Mouse (Mus musculus) forebrain, postnatal 0 days (tissue): Measurements from ENCODE around the gene Tecpr2. TPM values are rescaled to one million over a fixed set of nuclear protein-coding genes. Genes with fewer than 3 reads are reported as not detected.

Experiments used
- ATAC-seq: fragments of 200-750 bp; cut with Nextera tagmentation; 2 replicates; pipeline ENCODE4 v1.8.0; 2017; ENCODE audit warnings: mild to moderate bottlenecking, moderate library complexity
- DNase-seq: peaks from one replicate; pipeline ENCODE4 v3.0.0-alpha.2; 2015
- H3K27ac ChIP-seq: fragments of 300-500 bp; sonication (generic); 2 replicates; pipeline ENCODE4 v1.5.1; 2014; ENCODE audit warnings: low read depth, mild to moderate bottlenecking, antibody characterized with exemption, low read length, moderate library complexity, mixed read lengths
- H3K27me3 ChIP-seq: fragments of 300-500 bp; sonication (generic); 2 replicates; pipeline ENCODE4 v1.6.1; 2014; ENCODE audit warnings: mild to moderate bottlenecking, low read length, mixed read lengths; ENCODE audit not compliant: insufficient read depth
- H3K36me3 ChIP-seq: fragments of 300-500 bp; sonication (generic); 2 replicates; pipeline ENCODE4 v1.6.1; 2014; ENCODE audit warnings: mild to moderate bottlenecking, moderate library complexity; ENCODE audit not compliant: insufficient read depth
- H3K4me1 ChIP-seq: fragments of 300-500 bp; sonication (generic); 2 replicates; pipeline ENCODE4 v1.6.1; 2014; ENCODE audit warnings: antibody characterized with exemption; ENCODE audit not compliant: insufficient read depth
- H3K4me2 ChIP-seq: fragments of 300-500 bp; sonication (generic); 2 replicates; pipeline ENCODE4 v1.6.1; 2014; ENCODE audit warnings: low read depth, mild to moderate bottlenecking, moderate library complexity
- H3K4me3 ChIP-seq: fragments of 300-500 bp; sonication (generic); 2 replicates; pipeline ENCODE4 v1.5.1; 2014; ENCODE audit warnings: low read depth, low read length, mixed read lengths
- H3K9ac ChIP-seq: fragments of 300-500 bp; sonication (generic); 2 replicates; pipeline ENCODE4 v1.6.1; 2014; ENCODE audit warnings: mild to moderate bottlenecking
- H3K9me3 ChIP-seq: fragments of 300-500 bp; sonication (generic); 2 replicates; pipeline ENCODE4 v1.6.1; 2016; ENCODE audit warnings: low read length
- CTCF ChIP-seq: sonication (generic); IDR thresholded peaks from 2 replicates; pipeline ENCODE4 v1.5.1; 2016; ENCODE audit warnings: antibody characterized with exemption, control low read depth, low read depth
- WGBS: fragments of 180-500 bp; shearing (Covaris S2); extraction: QIAGEN DNeasy Blood & Tissue Kit; methylation state at CpG from one replicate; pipeline ENCODE4 v1.1.7; 2014; 5-methylcytosine and 5-hydroxymethylcytosine counted together
- polyA plus RNA-seq: library from polyadenylated mRNA; unstranded; fragments of >200 nt; fragmentation: Nextera tagmentation; extraction: Ambion mirVana; gene quantifications from 2 replicates; pipeline ENCODE4 v1.2.1, GENCODE M21; 2015
- total RNA-seq: library from RNA; depleted of rRNA; stranded (reverse); fragments of >200 nt; gene quantifications from 2 replicates; pipeline ENCODE4 v1.2.3, GENCODE M21; 2014

Tecpr2 gene
- total and polyA plus RNA-seq, 2 experiments from 2014 or later, result 5.6 to 25.6 TPM

DNA sequence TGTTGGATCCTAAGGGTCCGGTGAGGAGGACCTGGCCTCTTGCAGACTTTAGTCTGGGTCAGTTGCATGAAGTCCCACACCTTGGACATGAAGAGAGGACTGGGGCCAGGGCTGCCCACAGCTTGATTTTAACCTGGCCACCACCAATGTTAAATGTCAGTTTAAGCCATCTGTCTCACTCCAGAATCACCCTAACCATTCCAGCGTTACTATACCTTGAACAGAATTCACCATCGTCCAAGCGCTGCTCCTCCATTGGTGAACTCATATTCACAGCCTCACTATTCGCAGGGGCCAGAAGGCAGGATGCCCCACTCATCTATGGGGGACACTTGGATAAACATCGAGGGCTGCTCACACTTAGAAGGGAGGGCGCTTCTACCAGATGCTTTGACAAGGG lies 111.9 kb downstream of the Tecpr2 start:
- no peaks in the 10 kb centered on the region for H3K36me3 ChIP-seq
- H3K4me2 ChIP-seq, result no peak overlapping the region
- WGBS, result 94% methylated on average over 7 of the region's 7 CpGs
- no peaks in the 10 kb centered on the region for H3K27me3 ChIP-seq
- no peaks in the 10 kb centered on the region for H3K4me1 ChIP-seq
- no peak overlapping the region for H3K4me3 ChIP-seq
- H3K9ac ChIP-seq, result no peak overlapping the region
- H3K27ac ChIP-seq, result no peak overlapping the region
- TF ChIP-seq CTCF, result no peak
- no peaks in the 10 kb centered on the region for H3K9me3 ChIP-seq
- ATAC-seq (no peak), DNase-seq (no peak)

DNA sequence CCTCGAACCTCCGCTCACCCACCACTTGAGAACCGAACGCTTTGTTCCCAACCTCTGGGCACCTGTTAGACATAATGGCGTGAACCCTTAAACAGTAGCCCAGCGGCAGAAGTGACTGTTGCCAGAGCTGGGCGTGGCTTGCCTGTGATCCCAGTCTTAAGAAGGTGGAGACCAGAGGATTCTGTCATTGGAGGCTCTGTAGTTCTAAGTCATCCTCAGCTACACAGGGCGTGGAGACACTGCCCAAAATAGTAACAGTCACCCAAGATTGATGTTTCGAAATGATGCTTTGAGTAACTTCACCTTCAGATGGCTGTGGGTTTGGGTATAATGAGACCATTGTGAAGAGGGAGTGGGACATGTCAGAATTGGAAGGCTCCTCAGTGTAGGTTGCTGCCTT lies 115.1 kb downstream of the Tecpr2 start:
- DNase-seq, result no peak

DNA sequence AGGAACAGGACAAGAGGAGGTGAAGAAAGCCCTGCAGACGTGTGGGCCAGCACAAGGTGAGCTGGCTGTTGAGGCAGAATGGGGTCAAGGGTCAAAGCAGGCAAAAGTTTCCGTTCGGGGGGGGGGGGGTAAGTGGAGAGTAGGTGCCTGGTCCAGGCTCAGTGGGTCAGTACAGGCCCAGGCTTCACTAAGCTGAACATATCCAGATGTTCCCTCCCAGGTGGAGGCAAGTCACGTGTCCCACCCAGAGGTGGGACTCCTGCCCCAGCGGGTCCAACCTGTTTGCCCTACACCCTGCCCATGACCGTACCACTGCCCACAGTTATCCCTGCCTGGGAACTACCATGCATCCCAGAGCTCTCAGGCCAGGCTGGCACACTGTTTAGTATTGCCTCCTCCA lies 116.7 kb downstream of the Tecpr2 start:
- TF ChIP-seq CTCF, result no peak
- 71% methylated on average over 6 of the region's 6 CpGs for WGBS
- no peak for DNase-seq
- Histone ChIP-seq H3K9me3 (no peaks in the 10 kb centered on the region), H3K36me3 (no peaks in the 10 kb centered on the region), H3K27me3 (no peaks in the 10 kb centered on the region), H3K4me3 (no peak overlapping the region), H3K9ac (no peak overlapping the region), H3K27ac (no peak overlapping the region), H3K4me1 (no peaks in the 10 kb centered on the region), H3K4me2 (no peak overlapping the region)
- ATAC-seq, result no peak

More for the DNA sequence above, 115.1 kb downstream of the Tecpr2 start:
- Histone ChIP-seq H3K36me3 (no peaks in the 10 kb centered on the region), H3K4me2 (no peak overlapping the region), H3K9me3 (no peaks in the 10 kb centered on the region), H3K4me1 (no peaks in the 10 kb centered on the region), H3K4me3 (no peak overlapping the region), H3K9ac (no peak overlapping the region), H3K27me3 (no peaks in the 10 kb centered on the region), H3K27ac (no peak overlapping the region)
- ATAC-seq, result no peak
- TF ChIP-seq CTCF, result no peak
- WGBS, result 84% methylated on average over 9 of the region's 9 CpGs

DNA sequence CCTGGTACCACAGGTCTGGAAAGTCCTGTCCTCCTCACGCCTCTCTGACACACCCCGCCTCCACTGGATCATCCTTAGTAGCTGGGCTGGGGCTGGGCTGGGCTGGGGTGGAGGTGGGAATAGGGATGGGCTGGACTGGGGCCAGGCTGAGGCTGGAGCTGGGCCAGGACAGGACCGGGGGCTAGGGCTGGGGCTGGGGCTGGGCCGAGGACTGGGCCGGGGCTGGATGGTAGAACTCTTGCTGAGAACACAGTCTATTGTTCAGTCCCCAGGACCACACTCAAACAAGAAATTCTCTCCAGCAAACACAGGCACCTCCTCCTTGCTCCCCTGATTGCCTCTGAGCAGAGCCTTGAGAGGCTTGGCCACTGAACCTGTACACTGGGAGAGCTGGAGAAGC lies 117.3 kb downstream of the Tecpr2 start:
- Histone ChIP-seq H3K4me2 (no peak overlapping the region), H3K27ac (no peak overlapping the region), H3K9ac (no peak overlapping the region), H3K4me1 (no peaks in the 10 kb centered on the region), H3K4me3 (no peak overlapping the region), H3K36me3 (no peaks in the 10 kb centered on the region), H3K9me3 (no peaks in the 10 kb centered on the region), H3K27me3 (no peaks in the 10 kb centered on the region)
- TF ChIP-seq CTCF, result no peak
- DNase-seq (no peak), ATAC-seq (no peak)
- 50% methylated on average over 5 of the region's 5 CpGs for WGBS

DNA sequence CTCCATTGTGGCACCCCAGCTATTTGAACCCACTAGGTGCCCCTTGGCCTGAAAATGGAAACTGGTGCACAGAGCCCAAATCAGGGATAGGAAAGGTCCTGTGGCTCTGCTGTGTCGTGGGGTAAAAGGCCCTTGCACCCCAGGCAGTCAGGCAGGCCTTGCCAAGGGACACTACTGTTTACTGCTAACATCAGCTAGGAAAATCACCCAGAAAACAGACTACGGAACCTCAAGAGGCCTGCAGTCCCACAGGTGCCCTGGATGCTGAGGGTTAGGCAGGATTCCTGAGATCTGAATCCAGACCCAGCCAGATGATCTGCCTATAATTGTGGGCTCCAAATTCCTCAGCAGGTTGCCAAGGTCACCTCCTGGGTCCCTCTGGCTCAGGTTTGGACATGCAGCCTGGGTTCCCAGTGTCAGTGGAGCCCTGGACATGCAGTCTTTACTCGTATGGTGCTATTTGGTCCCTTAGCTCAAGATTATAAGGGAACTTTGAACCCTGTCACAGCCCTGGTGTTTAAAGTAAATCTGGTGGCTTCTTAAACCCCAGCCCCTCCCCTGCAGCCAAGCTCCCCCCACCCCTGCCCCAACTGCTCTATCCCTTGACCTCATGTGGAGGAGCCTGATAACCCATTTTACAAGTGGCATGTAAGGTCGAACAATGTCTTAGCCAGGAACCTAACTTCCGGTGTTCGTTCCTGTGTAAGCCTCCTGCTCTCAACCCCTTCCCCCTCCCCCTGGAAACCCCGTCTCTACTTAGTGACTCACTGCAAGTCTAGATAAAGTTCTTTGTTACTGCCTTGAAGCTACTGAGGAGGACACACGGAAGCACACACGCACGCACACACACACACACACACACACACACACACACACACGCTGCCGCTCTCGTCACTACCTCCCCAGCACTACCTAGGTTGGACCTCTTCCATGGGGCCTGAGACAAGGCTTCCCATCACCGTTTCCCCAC lies 118.4 kb downstream of the Tecpr2 start:
- no peak overlapping the region for H3K27ac ChIP-seq
- no peak overlapping the region for H3K9ac ChIP-seq
- H3K4me1 ChIP-seq, result no peaks in the 10 kb centered on the region
- H3K36me3 ChIP-seq, result no peaks in the 10 kb centered on the region
- no peak for TF ChIP-seq CTCF
- H3K4me2 ChIP-seq, result no peak overlapping the region
- WGBS, result 74% methylated on average over 14 of the region's 14 CpGs
- DNase-seq, result peak; percentile 6
- no peak for ATAC-seq
- no peaks in the 10 kb centered on the region for H3K27me3 ChIP-seq
- no peak overlapping the region for H3K4me3 ChIP-seq
- no peaks in the 10 kb centered on the region for H3K9me3 ChIP-seq

DNA sequence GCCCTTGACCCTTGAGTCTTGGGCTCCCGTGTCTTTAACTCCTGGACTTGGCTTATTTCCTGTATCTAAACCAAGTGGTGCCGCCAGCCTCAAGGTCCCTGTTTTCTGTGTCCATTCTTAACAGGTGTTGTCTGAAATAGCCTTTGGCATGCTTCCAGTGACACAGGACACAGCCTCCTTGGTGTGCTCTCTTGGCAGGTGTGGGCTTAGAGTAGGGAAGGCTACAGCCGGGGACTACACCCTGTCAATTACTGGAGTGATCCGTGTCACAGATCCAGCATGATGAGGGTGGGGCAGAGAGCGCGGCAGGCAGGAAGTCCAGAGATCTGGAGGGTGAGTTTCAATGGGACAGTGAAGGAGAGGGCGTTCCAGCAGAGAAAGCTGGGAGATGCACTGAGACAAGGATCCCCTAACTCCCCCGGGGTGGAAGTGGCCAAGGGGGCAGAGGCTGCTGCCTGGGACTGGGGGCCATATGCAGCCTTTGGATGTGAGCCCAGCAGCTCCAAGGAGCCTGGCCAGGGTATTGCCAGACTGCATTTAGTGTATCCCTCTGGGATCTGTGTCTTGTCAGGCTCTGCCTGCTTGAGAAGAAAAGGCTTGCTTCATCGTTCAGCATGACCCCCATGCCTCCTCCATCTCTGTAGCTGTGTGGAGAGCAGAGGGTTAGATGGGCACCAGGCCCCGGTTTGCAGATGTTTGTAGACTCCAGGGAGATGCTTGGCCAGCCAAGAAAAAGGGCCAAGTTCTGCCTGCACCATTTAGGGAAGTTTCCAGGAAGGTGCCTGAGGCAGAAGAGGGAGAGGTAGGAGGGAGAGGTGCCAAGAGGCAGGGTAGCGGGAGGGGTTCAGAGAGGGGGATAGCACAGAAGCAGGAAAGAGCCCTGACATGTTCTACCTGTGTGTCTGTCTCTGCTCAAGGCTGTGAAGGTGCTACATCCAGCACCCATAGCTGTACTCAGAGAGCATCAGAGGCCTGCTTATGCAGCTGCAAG lies 119.7 kb downstream of the Tecpr2 start:
- Histone ChIP-seq H3K27me3 (no peaks in the 10 kb centered on the region), H3K36me3 (no peaks in the 10 kb centered on the region), H3K9me3 (no peaks in the 10 kb centered on the region), H3K4me3 (no peak overlapping the region), H3K9ac (no peak overlapping the region), H3K4me2 (no peak overlapping the region), H3K4me1 (no peaks in the 10 kb centered on the region), H3K27ac (no peak overlapping the region)
- 58% methylated on average over 11 of the region's 11 CpGs for WGBS
- ATAC-seq (no peak), DNase-seq (no peak)
- TF ChIP-seq CTCF, result no peak
